Mouse (Mus musculus) right cerebral cortex, postnatal 36 days (tissue): ENCODE measurements at regions not wholly inside any gene's neighbourhood (a gene's known extent, or its start where the extent isn't known, plus 50 kb on each side); places are given as distances from the start of the nearest gene placed in this dataset.

Experiments
- DNase-seq, 2 experiments: peaks; one replicate each; pipeline ENCODE4 v3.0.0; 2022; ENCODE audit warnings: low spot score in 2 of 2, mixed read lengths in 1 of 2

GRCm38 (mm10) chr14:76917139-76917929 lies 119.2 kb upstream of the Ccdc122 start:
- peak; percentile 14 to 18 for DNase-seq

- no peak for DNase-seq
These were observed 122.7 kb upstream of the Ccdc122 start for GRCm38 (mm10) chr14:76913850-76914249.

GRCm38 (mm10) chr14:76912301-76913001 lies 124.1 kb upstream of the Ccdc122 start:
- DNase-seq = no peak

- no peak for DNase-seq
These were observed 125.3 kb upstream of the Ccdc122 start for GRCm38 (mm10) chr14:76911271-76911670.

GRCm38 (mm10) chr14:76910186-76910585 lies 126.4 kb upstream of the Ccdc122 start:
- DNase-seq = no peak

GRCm38 (mm10) chr14:76907941-76908340 lies 128.6 kb upstream of the Ccdc122 start:
- DNase-seq = no peak

- DNase-seq = no peak
These were observed 133.4 kb upstream of the Ccdc122 start for GRCm38 (mm10) chr14:76902962-76903757.

- no peak for DNase-seq
These were observed 135.1 kb upstream of the Ccdc122 start for GRCm38 (mm10) chr14:76901490-76901889.

- DNase-seq = no peak
These were observed 137.2 kb upstream of the Ccdc122 start for GRCm38 (mm10) chr14:76899331-76899730.

GRCm38 (mm10) chr14:76887708-76888107 lies 148.9 kb upstream of the Ccdc122 start:
- DNase-seq = no peak

GRCm38 (mm10) chr14:76887201-76887600 lies 149.4 kb upstream of the Ccdc122 start:
- no peak for DNase-seq

- no peak for DNase-seq
These were observed 153.3 kb upstream of the Ccdc122 start for GRCm38 (mm10) chr14:76883231-76883651.

- peak in 1 of 2 experiments; percentile 18 for DNase-seq
These were observed 153.8 kb upstream of the Ccdc122 start for GRCm38 (mm10) chr14:76882711-76883171.

GRCm38 (mm10) chr14:76880851-76881250 lies 155.7 kb upstream of the Ccdc122 start:
- DNase-seq = peak in 1 of 2 experiments; percentile 27

GRCm38 (mm10) chr14:76877306-76877705 lies 159.3 kb upstream of the Ccdc122 start:
- DNase-seq = no peak

- DNase-seq = peak; percentile 10 to 22
These were observed 160.6 kb upstream of the Ccdc122 start for GRCm38 (mm10) chr14:76876015-76876414.

GRCm38 (mm10) chr14:76875266-76875900 lies 161.2 kb upstream of the Ccdc122 start:
- DNase-seq = no peak

GRCm38 (mm10) chr14:76874542-76875265 lies 161.9 kb upstream of the Ccdc122 start:
- no peak for DNase-seq

GRCm38 (mm10) chr14:76873684-76874083 lies 162.9 kb upstream of the Ccdc122 start:
- no peak for DNase-seq

GRCm38 (mm10) chr14:76872976-76873375 lies 163.6 kb upstream of the Ccdc122 start:
- DNase-seq = no peak

- peak in 1 of 2 experiments; percentile 23 for DNase-seq
These were observed 164.1 kb upstream of the Ccdc122 start for GRCm38 (mm10) chr14:76872510-76872909.
